Mouse (Mus musculus): Measurements from ENCODE around the gene Samm50. TPM values are rescaled to one million over a fixed set of nuclear protein-coding genes. Genes with fewer than 3 reads are reported as not detected.

Samm50 gene
- polyA plus RNA-seq, 1 experiment from 2014 or later: 87.8 TPM

DNA sequence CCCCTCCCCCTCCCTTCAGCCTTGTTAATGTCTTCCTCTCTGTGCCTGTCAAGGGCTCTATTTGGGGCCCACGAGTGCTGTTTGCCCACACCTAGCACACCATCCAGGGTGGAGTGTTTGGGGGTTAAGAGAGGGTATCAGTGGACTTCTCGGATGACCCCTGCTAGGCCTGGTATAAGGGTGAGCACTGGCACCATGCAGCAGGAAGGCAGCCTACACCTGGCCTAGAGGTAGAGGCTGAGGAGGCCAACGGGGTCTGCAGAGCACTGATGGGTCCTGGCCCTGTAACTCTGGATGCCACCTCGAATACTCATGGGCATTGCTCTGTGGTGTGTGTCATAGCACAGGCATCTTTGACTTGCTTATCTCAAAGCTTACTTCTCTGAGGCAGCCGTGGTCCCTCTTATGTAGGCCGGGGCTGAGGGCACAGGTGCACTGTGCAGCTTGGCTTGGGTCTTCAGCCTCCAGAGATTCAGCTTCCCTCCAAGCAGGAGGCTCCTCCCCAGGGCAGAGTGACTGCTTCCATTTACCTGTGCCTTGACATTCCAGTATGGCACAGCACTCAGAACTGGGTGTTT, 21.2 kb downstream of the Samm50 start:
- Histone ChIP-seq H3K27me3 (no peaks in the 10 kb centered on the region), H3K4me3 (no peak overlapping the region), H3K27ac (no peak overlapping the region), H3K9me3 (replicated peaks) (no peaks in the 10 kb centered on the region), H3K9ac (no peak overlapping the region), H3K4me1 (peaks cover 53% of the 10 kb centered on the region), H3K4me2 (replicated peaks) (no peak overlapping the region), H3K36me3 (peaks cover 30% of the 10 kb centered on the region)
- 88% methylated on average over 6 of the region's 6 CpGs for WGBS
- ATAC-seq (ENCODE audit: low FRiP score): no peak

- no peaks in the 10 kb centered on the region for H3K9me3 ChIP-seq (replicated peaks)
- peaks cover 20% of the 10 kb centered on the region for H3K36me3 ChIP-seq
- WGBS: 78% methylated on average over 7 of the region's 7 CpGs
Observed at GRCm38 (mm10) chr15:84214476-84214875, 22.4 kb downstream of the Samm50 start.

GRCm38 (mm10) chr15:84215273-84215672, 23.2 kb downstream of the Samm50 start:
- Histone ChIP-seq H3K36me3 (peaks cover 12% of the 10 kb centered on the region), H3K9me3 (replicated peaks) (no peaks in the 10 kb centered on the region), H3K4me3 (no peak overlapping the region), H3K27me3 (no peaks in the 10 kb centered on the region), H3K4me1 (peaks cover 73% of the 10 kb centered on the region), H3K27ac (no peak overlapping the region), H3K4me2 (replicated peaks) (no peak overlapping the region), H3K9ac (no peak overlapping the region)
- ATAC-seq (ENCODE audit: low FRiP score): no peak
- 84% methylated on average over 2 of the region's 2 CpGs for WGBS

More at GRCm38 (mm10) chr15:84214476-84214875, 22.4 kb downstream of the Samm50 start:
- Histone ChIP-seq H3K27ac (no peak overlapping the region; the same call in 1 of the 2 replicates), H3K9ac (no peak overlapping the region), H3K4me1 (peaks cover 65% of the 10 kb centered on the region), H3K4me3 (no peak overlapping the region), H3K27me3 (no peaks in the 10 kb centered on the region), H3K4me2 (replicated peaks) (no peak overlapping the region)
- ATAC-seq (ENCODE audit: low FRiP score): no peak

DNA sequence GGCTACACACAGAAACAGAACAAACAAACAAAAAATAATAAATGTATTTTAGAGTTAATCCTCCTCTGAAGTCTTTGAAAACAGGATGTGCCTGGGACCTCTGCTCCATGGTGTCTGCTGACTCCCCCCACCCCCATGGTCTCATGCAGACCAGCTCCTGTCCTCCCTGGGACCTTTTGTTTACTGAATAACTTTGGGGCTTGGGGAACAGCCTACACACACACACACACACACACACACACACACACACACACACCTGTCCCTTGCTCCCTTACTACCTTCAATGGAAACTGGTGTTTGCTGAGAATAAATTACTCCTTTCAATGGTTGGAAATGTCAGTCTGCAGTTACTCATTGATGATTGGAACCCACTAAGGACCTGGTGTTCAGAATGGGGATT, 24.0 kb downstream of the Samm50 start:
- Histone ChIP-seq H3K9me3 (replicated peaks) (no peaks in the 10 kb centered on the region), H3K4me1 (peaks cover 73% of the 10 kb centered on the region), H3K27me3 (no peaks in the 10 kb centered on the region), H3K9ac (no peak overlapping the region), H3K27ac (no peak overlapping the region), H3K36me3 (0 out of 2 replicates have a peak, but pooled peaks cover 8% of the 10 kb centered on the region), H3K4me3 (no peak overlapping the region), H3K4me2 (replicated peaks) (no peak overlapping the region)
- ATAC-seq (ENCODE audit: low FRiP score): no peak

- Histone ChIP-seq H3K27me3 (no peaks in the 10 kb centered on the region), H3K4me2 (replicated peaks) (no peak overlapping the region), H3K9me3 (replicated peaks) (no peaks in the 10 kb centered on the region), H3K4me1 (peaks cover 73% of the 10 kb centered on the region), H3K27ac (peak overlapping the region; percentile 37; the same call in 1 of the 2 replicates), H3K36me3 (0 out of 2 replicates have a peak, but pooled peaks cover 3% of the 10 kb centered on the region), H3K4me3 (no peak overlapping the region), H3K9ac (no peak overlapping the region)
- WGBS: 22% methylated on average over 7 of the region's 7 CpGs
- no peak for ATAC-seq (ENCODE audit: low FRiP score)
Observed at GRCm38 (mm10) chr15:84216461-84217084, 24.5 kb downstream of the Samm50 start.

- peaks cover 67% of the 10 kb centered on the region for H3K4me1 ChIP-seq
- 30% methylated on average over 23 of the region's 23 CpGs for WGBS
- no peaks in the 10 kb centered on the region for H3K9me3 ChIP-seq (replicated peaks)
- H3K4me2 ChIP-seq (replicated peaks): no peak overlapping the region
- H3K36me3 ChIP-seq: no peaks in the 10 kb centered on the region
- no peak overlapping the region for H3K4me3 ChIP-seq
- H3K9ac ChIP-seq: no peak overlapping the region
- peak overlapping the region; percentile 83 for H3K27ac ChIP-seq
- no peaks in the 10 kb centered on the region for H3K27me3 ChIP-seq
- peak; percentile 44; the same call in 1 of the 2 replicates for ATAC-seq (ENCODE audit: low FRiP score)
Observed at GRCm38 (mm10) chr15:84217969-84218782, 26.1 kb downstream of the Samm50 start.

GRCm38 (mm10) chr15:84218783-84219271, 26.8 kb downstream of the Samm50 start:
- Histone ChIP-seq H3K4me3 (no peak overlapping the region), H3K9ac (no peak overlapping the region), H3K4me2 (replicated peaks) (no peak overlapping the region), H3K9me3 (replicated peaks) (no peaks in the 10 kb centered on the region), H3K4me1 (peaks cover 66% of the 10 kb centered on the region), H3K27me3 (no peaks in the 10 kb centered on the region), H3K27ac (peak overlapping the region; percentile 83), H3K36me3 (no peaks in the 10 kb centered on the region)
- WGBS: 27% methylated on average over 9 of the region's 9 CpGs
- no peak for ATAC-seq (ENCODE audit: low FRiP score)

DNA sequence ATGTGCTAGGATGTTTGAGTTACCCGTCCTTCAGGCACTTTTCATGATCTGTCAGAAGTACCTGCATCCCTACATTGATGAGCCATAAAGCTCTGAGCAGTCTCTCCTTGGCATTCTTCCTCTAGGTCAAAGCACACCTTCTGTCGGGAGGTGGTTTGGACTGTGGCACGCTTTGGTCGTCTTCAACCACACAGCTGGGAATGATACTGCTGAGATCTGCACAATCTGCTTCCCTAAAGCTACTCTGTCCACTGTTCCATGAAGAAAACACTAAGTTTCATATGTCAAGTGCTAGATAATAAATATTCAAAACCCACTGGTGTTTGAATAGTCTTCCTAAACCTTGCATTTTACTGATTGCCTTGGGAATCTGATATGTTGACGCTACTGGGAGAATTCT, 29.5 kb downstream of the Samm50 start:
- Histone ChIP-seq H3K27me3 (no peaks in the 10 kb centered on the region), H3K36me3 (no peaks in the 10 kb centered on the region), H3K4me3 (no peak overlapping the region), H3K9ac (no peak overlapping the region), H3K27ac (no peak overlapping the region), H3K9me3 (replicated peaks) (no peaks in the 10 kb centered on the region), H3K4me2 (replicated peaks) (no peak overlapping the region), H3K4me1 (peaks cover 63% of the 10 kb centered on the region)
- WGBS: 81% methylated on average over 5 of the region's 5 CpGs
- ATAC-seq (ENCODE audit: low FRiP score): no peak

GRCm38 (mm10) chr15:84223423-84223822, 31.4 kb downstream of the Samm50 start:
- H3K36me3 ChIP-seq: no peaks in the 10 kb centered on the region
- H3K4me3 ChIP-seq: no peak overlapping the region
- H3K9me3 ChIP-seq (replicated peaks): no peaks in the 10 kb centered on the region
- H3K4me1 ChIP-seq: peaks cover 60% of the 10 kb centered on the region
- ATAC-seq (ENCODE audit: low FRiP score): no peak
- peak overlapping the region; percentile 49 for H3K27ac ChIP-seq
- H3K4me2 ChIP-seq (replicated peaks): no peak overlapping the region
- H3K27me3 ChIP-seq: no peaks in the 10 kb centered on the region
- no peak overlapping the region for H3K9ac ChIP-seq
- 38% methylated on average over 6 of the region's 6 CpGs for WGBS

- Histone ChIP-seq H3K4me2 (replicated peaks) (no peak overlapping the region), H3K4me3 (no peak overlapping the region), H3K27ac (peak overlapping the region; percentile 64), H3K9me3 (replicated peaks) (no peaks in the 10 kb centered on the region), H3K27me3 (0 out of 2 replicates have a peak, but pooled peaks cover under 1% of the 10 kb centered on the region), H3K36me3 (no peaks in the 10 kb centered on the region), H3K9ac (no peak overlapping the region), H3K4me1 (peaks cover 49% of the 10 kb centered on the region)
- no peak for ATAC-seq (ENCODE audit: low FRiP score)
- WGBS: 47% methylated on average over 10 of the region's 10 CpGs
Observed at GRCm38 (mm10) chr15:84224779-84225178, 32.7 kb downstream of the Samm50 start.

DNA sequence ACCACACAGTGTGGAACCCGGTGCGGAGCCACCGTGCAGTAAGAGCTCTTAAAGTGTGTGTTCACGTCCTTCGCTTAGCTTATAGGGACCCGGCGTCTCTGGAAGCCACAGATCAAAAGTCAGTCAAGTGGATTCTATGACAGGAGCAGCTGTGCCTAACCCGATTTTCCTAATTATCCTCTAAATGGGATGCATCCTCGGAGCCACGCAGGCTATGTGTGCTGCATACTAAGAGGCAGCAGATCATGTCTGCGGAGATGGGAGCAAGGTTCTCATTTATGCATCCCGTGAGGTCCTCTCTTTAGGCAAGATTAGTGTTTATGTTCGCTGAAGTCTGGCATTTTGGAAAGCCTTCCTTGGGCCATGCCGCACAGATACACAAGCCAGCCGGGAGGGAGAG, 34.9 kb downstream of the Samm50 start:
- peaks cover 59% of the 10 kb centered on the region for H3K4me1 ChIP-seq

DNA sequence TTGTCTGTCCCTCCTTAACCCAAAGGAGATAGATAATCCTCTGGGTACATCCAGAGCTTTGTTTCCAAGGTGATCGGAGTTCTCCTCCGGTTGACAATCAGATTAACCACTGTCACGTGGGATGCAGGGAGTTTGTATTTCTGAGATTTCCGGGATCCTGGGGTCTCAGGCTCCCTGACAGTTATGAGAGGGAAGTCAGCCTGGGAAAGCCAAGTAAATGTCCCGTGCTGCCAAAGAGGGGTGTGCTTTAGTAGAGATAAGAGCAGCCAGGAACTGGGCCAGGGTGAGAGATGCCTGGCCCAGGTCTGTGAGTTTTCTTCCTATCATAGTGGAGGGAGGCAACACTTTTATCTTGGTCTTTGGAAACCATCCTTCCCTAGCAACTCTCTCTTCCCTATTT, 38.6 kb downstream of the Samm50 start:
- ATAC-seq (ENCODE audit: low FRiP score): no peak
- peaks cover 58% of the 10 kb centered on the region for H3K4me1 ChIP-seq
- H3K36me3 ChIP-seq: no peaks in the 10 kb centered on the region
- H3K4me2 ChIP-seq (replicated peaks): peak overlapping the region; percentile 93; the same call in 1 of the 2 replicates
- no peak overlapping the region for H3K9ac ChIP-seq
- peak overlapping the region; percentile 71 for H3K27ac ChIP-seq
- H3K9me3 ChIP-seq (replicated peaks): no peaks in the 10 kb centered on the region
- H3K4me3 ChIP-seq: no peak overlapping the region
- 25% methylated on average over 5 of the region's 5 CpGs for WGBS
- H3K27me3 ChIP-seq: peaks cover 8% of the 10 kb centered on the region; the same call in 1 of the 2 replicates

More for the DNA sequence above, 34.9 kb downstream of the Samm50 start:
- Histone ChIP-seq H3K36me3 (no peaks in the 10 kb centered on the region), H3K4me2 (replicated peaks) (no peak overlapping the region), H3K9me3 (replicated peaks) (no peaks in the 10 kb centered on the region), H3K27me3 (0 out of 2 replicates have a peak, but pooled peaks cover 4% of the 10 kb centered on the region), H3K4me3 (no peak overlapping the region), H3K27ac (peak overlapping the region; percentile 60), H3K9ac (no peak overlapping the region)
- 46% methylated on average over 15 of the region's 15 CpGs for WGBS
- peak; percentile 73 for ATAC-seq (ENCODE audit: low FRiP score)
